Mouse (Mus musculus): ENCODE data around the gene 1700113H08Rik.

1700113H08Rik gene

GRCm38 (mm10) chr10:87209466-87209865, 151.6 kb downstream of the 1700113H08Rik start:
- peak; percentile 16 for DNase-seq (ENCODE audit: low spot score)

DNA sequence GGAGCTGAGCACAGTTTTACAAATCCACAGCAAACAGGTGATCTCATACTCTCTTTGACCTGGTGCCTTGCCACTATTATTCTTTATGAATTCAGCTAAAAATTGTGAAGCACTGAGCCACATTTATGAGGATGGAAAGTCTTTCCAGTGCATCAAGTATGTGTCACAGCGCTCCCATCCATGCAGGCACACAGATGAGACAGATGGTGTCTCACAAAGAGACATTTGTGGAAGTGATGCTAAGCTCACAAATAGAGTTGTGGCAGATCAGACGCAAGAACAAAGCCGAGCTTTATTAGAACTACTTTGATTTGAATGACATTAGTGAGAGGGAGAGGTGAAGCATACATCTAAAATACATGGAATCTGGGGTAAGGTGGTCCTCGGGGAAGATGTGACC, 153.2 kb downstream of the 1700113H08Rik start:
- peak; percentile 40 for DNase-seq (ENCODE audit: low spot score)

GRCm38 (mm10) chr10:87212854-87213253, 155.0 kb downstream of the 1700113H08Rik start:
- no peak for DNase-seq (ENCODE audit: low spot score)

GRCm38 (mm10) chr10:87230071-87230910, 172.4 kb downstream of the 1700113H08Rik start:
- DNase-seq (ENCODE audit: low spot score), result no peak

DNA sequence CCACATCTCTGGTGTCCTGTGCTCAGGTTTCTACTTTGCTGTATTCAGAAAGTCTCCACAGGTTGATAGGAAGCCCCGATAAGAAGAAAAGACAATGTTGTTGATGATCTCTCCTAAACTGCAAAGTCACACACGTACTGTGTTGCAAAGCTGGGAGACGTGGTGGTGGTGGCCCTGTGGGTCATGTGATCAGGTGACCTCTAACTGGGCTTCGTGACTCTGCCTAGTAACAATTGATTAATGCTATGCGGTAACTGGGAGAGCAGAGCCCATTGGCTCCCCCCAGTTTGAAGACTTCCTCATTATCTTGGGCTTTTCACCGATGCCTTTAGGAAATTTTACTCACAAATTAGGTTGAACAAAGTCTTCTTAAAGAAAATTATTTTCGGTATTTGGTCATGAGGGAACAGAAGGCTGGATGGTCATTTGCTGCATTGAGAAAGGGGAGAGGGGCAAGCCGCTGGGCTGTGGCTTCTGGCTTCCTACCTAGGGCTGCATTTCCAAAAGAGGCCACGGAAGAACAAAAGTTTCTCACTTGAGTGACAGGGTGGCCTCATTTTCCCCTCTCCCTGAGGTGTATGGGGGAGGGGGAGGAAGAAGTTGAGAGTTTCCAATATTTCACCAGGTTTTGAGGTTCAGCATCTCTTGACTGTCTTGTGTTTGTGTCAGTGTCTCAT, 181.6 kb downstream of the 1700113H08Rik start:
- no peak for DNase-seq (ENCODE audit: low spot score)

GRCm38 (mm10) chr10:87271724-87272123, 213.9 kb downstream of the 1700113H08Rik start:
- DNase-seq (ENCODE audit: low spot score), result no peak

DNA sequence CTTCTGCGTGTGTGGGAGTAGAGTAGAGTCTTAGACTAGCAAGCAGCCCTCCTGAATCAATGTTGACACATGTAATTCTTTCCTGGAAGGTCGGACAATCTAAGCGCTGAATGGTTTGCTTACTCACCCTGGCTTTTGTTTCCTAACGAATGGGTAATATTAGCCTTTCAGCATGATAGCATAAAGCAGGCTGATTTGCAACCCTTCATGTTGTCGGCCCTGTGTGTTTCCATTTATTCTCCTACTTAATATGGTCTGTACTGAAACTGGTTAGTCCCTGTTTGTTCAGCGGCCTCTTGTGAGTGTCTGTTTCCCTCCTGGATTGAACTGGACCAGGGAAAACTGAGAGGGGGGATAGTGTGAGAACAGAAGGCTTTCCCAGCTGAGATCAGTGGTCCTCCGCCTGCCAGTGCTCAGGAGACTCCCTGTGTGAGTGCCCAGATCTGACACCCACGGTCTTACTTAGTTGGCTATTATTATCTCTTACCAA, 214.3 kb downstream of the 1700113H08Rik start:
- no peak for DNase-seq (ENCODE audit: low spot score)

- DNase-seq (ENCODE audit: low spot score), result no peak
Measured at GRCm38 (mm10) chr10:87275075-87275474, 217.2 kb downstream of the 1700113H08Rik start.

Data from layer of hippocampus, adult 11-12 months (tissue).